ENCODE assay signal across 8 mouse cellular contexts in the genomic region with DNA sequence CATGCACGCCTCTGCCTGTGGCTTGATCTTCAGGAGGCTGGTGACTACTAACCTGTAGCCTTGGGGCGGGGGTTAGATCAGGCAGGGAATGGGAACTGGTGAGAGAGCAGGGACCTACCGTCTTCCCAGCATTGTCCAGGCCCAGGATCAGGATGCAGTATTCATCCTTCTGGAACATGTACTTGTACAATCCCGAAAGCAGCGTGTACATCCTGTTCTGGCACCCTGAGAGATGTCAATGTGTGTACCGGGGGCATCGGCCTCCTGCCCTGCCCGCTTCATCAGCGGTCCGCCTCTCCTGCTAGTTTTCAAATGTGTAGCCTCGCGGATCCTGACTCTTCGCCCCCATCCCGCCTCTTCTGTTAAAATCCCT. TPM values are rescaled to one million over a fixed set of nuclear protein-coding genes. Genes with fewer than 3 reads are reported as not detected.
DNase-seq lines count a peak whose midpoint lies in the region; ATAC-seq and TF ChIP-seq lines count a peak whose summit lies in the region.

No protein-coding gene starts in this region.

- peaks cover 40% of the 10 kb centered on the region for H3K4me1 ChIP-seq in forebrain, embryonic 12.5 days
- H3K4me1 ChIP-seq in liver, embryonic 12.5 days = peaks cover 51% of the 10 kb centered on the region

- H3K36me3 ChIP-seq in C2C12 (ENCODE audit: control insufficient read depth, insufficient read depth) = peaks cover 58% of the 10 kb centered on the region
- H3K36me3 ChIP-seq in forebrain, embryonic 12.5 days (replicated peaks) = peaks cover 44% of the 10 kb centered on the region
- H3K36me3 ChIP-seq in liver, embryonic 12.5 days = peaks cover 62% of the 10 kb centered on the region

- no peaks in the 10 kb centered on the region for H3K27me3 ChIP-seq in C2C12 (ENCODE audit: control insufficient read depth, insufficient read depth, insufficient read length)
- no peaks in the 10 kb centered on the region for H3K27me3 ChIP-seq in forebrain, embryonic 12.5 days
- H3K27me3 ChIP-seq in liver, embryonic 12.5 days (replicated peaks) = no peaks in the 10 kb centered on the region

- H3K4me2 ChIP-seq in forebrain, embryonic 12.5 days = peak overlapping the region; percentile 98
- peak overlapping the region; percentile 97 for H3K4me2 ChIP-seq in liver, embryonic 12.5 days

- intact Hi-C loops in gastrocnemius, adult 2 months (cut with DNase I) = no loop called here
- intact Hi-C loops in gastrocnemius, postnatal 36 days (cut with DNase I) = no loop called here

- H3K4me3 ChIP-seq in gastrocnemius, adult 2 months = peak overlapping the region; percentile 98
- H3K4me3 ChIP-seq in C2C12 (ENCODE audit: insufficient read depth, poor library complexity, severe bottlenecking) = peak overlapping the region; percentile 78
- H3K4me3 ChIP-seq in forebrain, embryonic 12.5 days (replicated peaks) = peak overlapping the region; percentile 67
- H3K4me3 ChIP-seq in liver, embryonic 12.5 days = peak overlapping the region; percentile 85

- TF ChIP-seq CTCF in gastrocnemius, adult 2 months (IDR thresholded peaks at IDR 0.05) = no peak
- TF ChIP-seq CTCF in C2C12 (IDR thresholded peaks at IDR 0.05; ENCODE audit: control insufficient read depth, insufficient read depth, insufficient read length) = no peak

- H3K9ac ChIP-seq in forebrain, embryonic 12.5 days = peak overlapping the region; percentile 94
- peak overlapping the region; percentile 90 for H3K9ac ChIP-seq in liver, embryonic 12.5 days

- WGBS in forebrain, embryonic 12.5 days = 10% methylated on average over 14 of the region's 14 CpGs
- WGBS in liver, embryonic 12.5 days (ENCODE audit: insufficient replicate concordance) = 8% methylated on average over 14 of the region's 14 CpGs

- H3K79me3 ChIP-seq in C2C12 (ENCODE audit: low read depth) = peaks cover 62% of the 10 kb centered on the region

- peak overlapping the region; percentile 95 for H3ac ChIP-seq in C2C12 (ENCODE audit: control insufficient read depth, insufficient read length, low read depth)

- ATAC-seq in forebrain, embryonic 12.5 days (ENCODE audit: low FRiP score) = peak; percentile 19
- ATAC-seq in liver, embryonic 12.5 days = no peak

- no peaks in the 10 kb centered on the region for H3K9me3 ChIP-seq in forebrain, embryonic 12.5 days
- no peaks in the 10 kb centered on the region for H3K9me3 ChIP-seq in liver, embryonic 12.5 days (replicated peaks)

- peak overlapping the region; percentile 98 for H3K27ac ChIP-seq in gastrocnemius, adult 2 months
- H3K27ac ChIP-seq in forebrain, embryonic 12.5 days = peak overlapping the region; percentile 88
- H3K27ac ChIP-seq in liver, embryonic 12.5 days = peak overlapping the region; percentile 91; the same call in 1 of the 2 replicates

- H3K79me2 ChIP-seq in C2C12 (ENCODE audit: control insufficient read depth, insufficient read depth) = peaks cover 83% of the 10 kb centered on the region

- DNase-seq in gastrocnemius, adult 2 months = no peak
- no peak for DNase-seq in gastrocnemius, postnatal 36 days
- no peak for DNase-seq in adrenal gland, postnatal 14 days
- no peak for DNase-seq in layer of hippocampus, postnatal 25 days (ENCODE audit: extremely low spot score in 1 of 2, low spot score in 1 of 2)
- no peak for DNase-seq in urinary bladder, postnatal 36 days (ENCODE audit: low spot score in 2 of 2)

TF ChIP-seq in C2C12, 6 proteins besides CTCF, POLR2A, EP300 and RAD21:
- TF ChIP-seq MAX (IDR thresholded peaks at IDR 0.05) (peak; percentile 34), USF1 (IDR thresholded peaks at IDR 0.05; ENCODE audit: low read depth) (no peak)
TF ChIP-seq in C2C12: peak in this region for 1.

RNA-seq across cellular contexts. Expression of a gene that starts 0.3 kb away (rescaled TPM):
- total RNA-seq in gastrocnemius, adult 2 months (2021) = 10 to 100 TPM; 13.7 to 14.8 TPM
- 10 to 100 TPM; 11.3 to 11.5 TPM for total RNA-seq in gastrocnemius, postnatal 36 days (2021)
- 16.5 TPM for polyA plus RNA-seq in C2C12 (2012; fragmentation: generic; extraction: Trizol)
- polyA plus RNA-seq in forebrain, embryonic 12.5 days (2016; fragmentation: Nextera tagmentation; extraction: Ambion mirVana) = 62.4 and 69.5 TPM in 2 replicates
- polyA plus RNA-seq in liver, embryonic 12.5 days (2016; fragmentation: Nextera tagmentation; extraction: Ambion mirVana) = 22.6 and 23.9 TPM in 2 replicates
- total RNA-seq in adrenal gland, postnatal 14 days (2021) = 35.3 and 37.9 TPM in 2 replicates
- total RNA-seq in layer of hippocampus, postnatal 25 days (2021) = 10 to 100 TPM; 64.9 to 73.6 TPM

RNA-seq across cellular contexts. Expression of a gene that starts 0.7 kb away (rescaled TPM):
- total RNA-seq in gastrocnemius, adult 2 months (2021) = 10 to 100 TPM; 23.6 to 30.8 TPM
- total RNA-seq in gastrocnemius, postnatal 36 days (2021) = 10 to 100 TPM; 21.5 to 26.1 TPM
- 45.9 TPM for polyA plus RNA-seq in C2C12 (2012; fragmentation: generic; extraction: Trizol)
- polyA plus RNA-seq in forebrain, embryonic 12.5 days (2016; fragmentation: Nextera tagmentation; extraction: Ambion mirVana) = 83.6 and 86.4 TPM in 2 replicates
- 34.4 and 36.7 TPM in 2 replicates for polyA plus RNA-seq in liver, embryonic 12.5 days (2016; fragmentation: Nextera tagmentation; extraction: Ambion mirVana)
- total RNA-seq in adrenal gland, postnatal 14 days (2021) = 36.4 and 49.3 TPM in 2 replicates
- total RNA-seq in layer of hippocampus, postnatal 25 days (2021) = 10 to 100 TPM; 41.0 to 47.0 TPM

RNA-seq across cellular contexts. Expression of a gene that starts 15.4 kb away (rescaled TPM):
- total RNA-seq in gastrocnemius, adult 2 months (2021) = 1 to 10 TPM; 5.8 to 6.2 TPM
- 1 to 10 TPM; 4.7 to 5.2 TPM for total RNA-seq in gastrocnemius, postnatal 36 days (2021)
- 7.3 TPM for polyA plus RNA-seq in C2C12 (2012; fragmentation: generic; extraction: Trizol)
- polyA plus RNA-seq in forebrain, embryonic 12.5 days (2016; fragmentation: Nextera tagmentation; extraction: Ambion mirVana) = 33.9 and 34.5 TPM in 2 replicates
- 10.3 and 12.1 TPM in 2 replicates for polyA plus RNA-seq in liver, embryonic 12.5 days (2016; fragmentation: Nextera tagmentation; extraction: Ambion mirVana)
- total RNA-seq in adrenal gland, postnatal 14 days (2021) = 15.5 and 24.2 TPM in 2 replicates
- total RNA-seq in layer of hippocampus, postnatal 25 days (2021) = 10 to 100 TPM; 36.1 to 42.0 TPM

RNA-seq across cellular contexts. Expression of a gene that starts 44.9 kb away (rescaled TPM):
- 10 to 100 TPM; 12.0 to 13.0 TPM for total RNA-seq in gastrocnemius, adult 2 months (2021)
- 10 to 100 TPM in 1 of 2 experiments, 1 to 10 TPM in 1; 9.2 to 12.2 TPM for total RNA-seq in gastrocnemius, postnatal 36 days (2021)
- polyA plus RNA-seq in C2C12 (2012; fragmentation: generic; extraction: Trizol) = 45.8 TPM
- 59.1 and 67.3 TPM in 2 replicates for polyA plus RNA-seq in forebrain, embryonic 12.5 days (2016; fragmentation: Nextera tagmentation; extraction: Ambion mirVana)
- 39.8 and 40.4 TPM in 2 replicates for polyA plus RNA-seq in liver, embryonic 12.5 days (2016; fragmentation: Nextera tagmentation; extraction: Ambion mirVana)
- 37.6 and 38.6 TPM in 2 replicates for total RNA-seq in adrenal gland, postnatal 14 days (2021)
- 10 to 100 TPM; 27.3 to 34.9 TPM for total RNA-seq in layer of hippocampus, postnatal 25 days (2021)

RNA-seq across cellular contexts. Expression of a gene that starts 50.2 kb away (rescaled TPM):
- total RNA-seq in gastrocnemius, adult 2 months (2021) = not detected
- under 1 TPM in 1 of 2 experiments, not detected in 1; 0.31 TPM for total RNA-seq in gastrocnemius, postnatal 36 days (2021)
- polyA plus RNA-seq in C2C12 (2012; fragmentation: generic; extraction: Trizol) = 0.02 TPM
- 360 and 385 TPM in 2 replicates for polyA plus RNA-seq in forebrain, embryonic 12.5 days (2016; fragmentation: Nextera tagmentation; extraction: Ambion mirVana)
- polyA plus RNA-seq in liver, embryonic 12.5 days (2016; fragmentation: Nextera tagmentation; extraction: Ambion mirVana) = 0.18 TPM in 1 of 2 replicates, not detected in the other
- total RNA-seq in adrenal gland, postnatal 14 days (2021) = 10.6 and 19.4 TPM in 2 replicates
- 100 to 1,000 TPM; 567 to 677 TPM for total RNA-seq in layer of hippocampus, postnatal 25 days (2021)
